Mouse (Mus musculus): Measurements from ENCODE around the gene Tor1aip2. TPM values are rescaled to one million over a fixed set of nuclear protein-coding genes. Genes with fewer than 3 reads are reported as not detected.
"Not testable (repeated sequence)": the region's sequence is repeated elsewhere in the genome, so short reads cannot be mapped to it uniquely, and the experiment has no call there.

Gene Tor1aip2
- polyA plus RNA-seq, 1 experiment from 2014 or later, result 80.6 TPM

GRCm38 (mm10) chr1:156037144-156037583, 2.0 kb downstream of the Tor1aip2 start:
- Histone ChIP-seq H3K4me2 (ENCODE audit: low read depth, low read length) (peak overlapping the region; percentile 89), H3K4me1 (ENCODE audit: control insufficient read depth, insufficient read depth, low read length) (peaks cover 19% of the 10 kb centered on the region), H3K4me3 (ENCODE audit: low read length) (peak overlapping the region; percentile 38), H3K36me3 (ENCODE audit: control insufficient read depth, insufficient read depth) (peaks cover 16% of the 10 kb centered on the region), H3K9ac (ENCODE audit: low read length) (peak overlapping the region; percentile 41), H3K9me3 (replicated peaks; ENCODE audit: control insufficient read depth, low read length) (no peaks in the 10 kb centered on the region), H3K27ac (ENCODE audit: low read length) (peak overlapping the region; percentile 83), H3K27me3 (ENCODE audit: control insufficient read depth, insufficient read depth, low read length) (no peaks in the 10 kb centered on the region)
- WGBS, result 38% methylated on average over 5 of the region's 5 CpGs
- no peak for ATAC-seq (replicated peaks; ENCODE audit: extremely low read depth, insufficient read depth, low FRiP score)

- not testable (repeated sequence) for H3K9ac ChIP-seq (ENCODE audit: low read length); H3K27me3 ChIP-seq (ENCODE audit: control insufficient read depth, insufficient read depth, low read length); H3K4me3 ChIP-seq (ENCODE audit: low read length); H3K36me3 ChIP-seq (ENCODE audit: control insufficient read depth, insufficient read depth); ATAC-seq (replicated peaks; ENCODE audit: extremely low read depth, insufficient read depth, low FRiP score); H3K4me2 ChIP-seq (ENCODE audit: low read depth, low read length); H3K9me3 ChIP-seq (replicated peaks; ENCODE audit: control insufficient read depth, low read length)
- Histone ChIP-seq H3K27ac (ENCODE audit: low read length) (peak overlapping the region; percentile 59; the same call in 1 of the 2 replicates), H3K4me1 (ENCODE audit: control insufficient read depth, insufficient read depth, low read length) (peaks cover 20% of the 10 kb centered on the region)
- WGBS, result 65% methylated on average over 7 of the region's 7 CpGs
Observed at GRCm38 (mm10) chr1:156039989-156040388, 4.8 kb downstream of the Tor1aip2 start.

GRCm38 (mm10) chr1:156040731-156041401, 5.7 kb downstream of the Tor1aip2 start:
- H3K27me3 ChIP-seq (ENCODE audit: control insufficient read depth, insufficient read depth, low read length), result no peaks in the 10 kb centered on the region
- ATAC-seq (replicated peaks; ENCODE audit: extremely low read depth, insufficient read depth, low FRiP score), result peak; percentile 74
- peak overlapping the region; percentile 82 for H3K9ac ChIP-seq (ENCODE audit: low read length)
- peak overlapping the region; percentile 84 for H3K4me3 ChIP-seq (ENCODE audit: low read length)
- H3K36me3 ChIP-seq (ENCODE audit: control insufficient read depth, insufficient read depth), result peaks cover 2% of the 10 kb centered on the region
- no peaks in the 10 kb centered on the region for H3K9me3 ChIP-seq (replicated peaks; ENCODE audit: control insufficient read depth, low read length)
- peak overlapping the region; percentile 59 for H3K4me2 ChIP-seq (ENCODE audit: low read depth, low read length)
- H3K4me1 ChIP-seq (ENCODE audit: control insufficient read depth, insufficient read depth, low read length), result peaks cover 20% of the 10 kb centered on the region
- H3K27ac ChIP-seq (ENCODE audit: low read length), result peak overlapping the region; percentile 65
- under 1% methylated on average over 22 of the region's 22 CpGs for WGBS

GRCm38 (mm10) chr1:156041451-156042241, 6.4 kb downstream of the Tor1aip2 start:
- no peak for ATAC-seq (replicated peaks; ENCODE audit: extremely low read depth, insufficient read depth, low FRiP score)
- Histone ChIP-seq H3K9me3 (replicated peaks; ENCODE audit: control insufficient read depth, low read length) (no peaks in the 10 kb centered on the region), H3K27me3 (ENCODE audit: control insufficient read depth, insufficient read depth, low read length) (no peaks in the 10 kb centered on the region), H3K4me1 (ENCODE audit: control insufficient read depth, insufficient read depth, low read length) (peaks cover 24% of the 10 kb centered on the region), H3K27ac (ENCODE audit: low read length) (no peak overlapping the region), H3K36me3 (ENCODE audit: control insufficient read depth, insufficient read depth) (peaks cover 2% of the 10 kb centered on the region), H3K9ac (ENCODE audit: low read length) (peak overlapping the region; percentile 70), H3K4me2 (ENCODE audit: low read depth, low read length) (peak overlapping the region; percentile 94), H3K4me3 (ENCODE audit: low read length) (peak overlapping the region; percentile 59)
- 23% methylated on average over 7 of the region's 7 CpGs for WGBS

GRCm38 (mm10) chr1:156042481-156042880, 7.3 kb downstream of the Tor1aip2 start:
- H3K27ac ChIP-seq (ENCODE audit: low read length), result no peak overlapping the region

GRCm38 (mm10) chr1:156043027-156043426, 7.8 kb downstream of the Tor1aip2 start:
- 22% methylated on average over 4 of the region's 4 CpGs for WGBS
- H3K4me3 ChIP-seq (ENCODE audit: low read length), result no peak overlapping the region

More at GRCm38 (mm10) chr1:156042481-156042880, 7.3 kb downstream of the Tor1aip2 start:
- no peak for ATAC-seq (replicated peaks; ENCODE audit: extremely low read depth, insufficient read depth, low FRiP score)
- peaks cover 25% of the 10 kb centered on the region for H3K4me1 ChIP-seq (ENCODE audit: control insufficient read depth, insufficient read depth, low read length)
- no peaks in the 10 kb centered on the region for H3K27me3 ChIP-seq (ENCODE audit: control insufficient read depth, insufficient read depth, low read length)
- H3K4me2 ChIP-seq (ENCODE audit: low read depth, low read length), result peak overlapping the region; percentile 94
- H3K9me3 ChIP-seq (replicated peaks; ENCODE audit: control insufficient read depth, low read length), result no peaks in the 10 kb centered on the region
- H3K36me3 ChIP-seq (ENCODE audit: control insufficient read depth, insufficient read depth), result peaks cover 2% of the 10 kb centered on the region
- peak overlapping the region; percentile 59 for H3K4me3 ChIP-seq (ENCODE audit: low read length)
- H3K9ac ChIP-seq (ENCODE audit: low read length), result peak overlapping the region; percentile 70
- WGBS, result 76% methylated on average over 5 of the region's 5 CpGs

GRCm38 (mm10) chr1:156044211-156044611, 9.0 kb downstream of the Tor1aip2 start:
- ATAC-seq (replicated peaks; ENCODE audit: extremely low read depth, insufficient read depth, low FRiP score), result no peak
- no peak overlapping the region for H3K27ac ChIP-seq (ENCODE audit: low read length)
- WGBS, result 62% methylated on average over 5 of the region's 5 CpGs
- no peaks in the 10 kb centered on the region for H3K9me3 ChIP-seq (replicated peaks; ENCODE audit: control insufficient read depth, low read length)
- H3K4me1 ChIP-seq (ENCODE audit: control insufficient read depth, insufficient read depth, low read length), result peaks cover 24% of the 10 kb centered on the region
- H3K36me3 ChIP-seq (ENCODE audit: control insufficient read depth, insufficient read depth), result peaks cover 2% of the 10 kb centered on the region
- no peaks in the 10 kb centered on the region for H3K27me3 ChIP-seq (ENCODE audit: control insufficient read depth, insufficient read depth, low read length)
- H3K4me3 ChIP-seq (ENCODE audit: low read length), result no peak overlapping the region
- H3K9ac ChIP-seq (ENCODE audit: low read length), result no peak overlapping the region
- no peak overlapping the region for H3K4me2 ChIP-seq (ENCODE audit: low read depth, low read length)

More at GRCm38 (mm10) chr1:156043027-156043426, 7.8 kb downstream of the Tor1aip2 start:
- ATAC-seq (replicated peaks; ENCODE audit: extremely low read depth, insufficient read depth, low FRiP score), result no peak
- no peak overlapping the region for H3K9ac ChIP-seq (ENCODE audit: low read length)
- H3K4me1 ChIP-seq (ENCODE audit: control insufficient read depth, insufficient read depth, low read length), result peaks cover 24% of the 10 kb centered on the region
- H3K9me3 ChIP-seq (replicated peaks; ENCODE audit: control insufficient read depth, low read length), result no peaks in the 10 kb centered on the region
- H3K36me3 ChIP-seq (ENCODE audit: control insufficient read depth, insufficient read depth), result peaks cover 2% of the 10 kb centered on the region
- no peak overlapping the region for H3K4me2 ChIP-seq (ENCODE audit: low read depth, low read length)
- H3K27ac ChIP-seq (ENCODE audit: low read length), result no peak overlapping the region
- no peaks in the 10 kb centered on the region for H3K27me3 ChIP-seq (ENCODE audit: control insufficient read depth, insufficient read depth, low read length)

- ATAC-seq (replicated peaks; ENCODE audit: extremely low read depth, insufficient read depth, low FRiP score), result no peak
- no peaks in the 10 kb centered on the region for H3K27me3 ChIP-seq (ENCODE audit: control insufficient read depth, insufficient read depth, low read length)
- H3K36me3 ChIP-seq (ENCODE audit: control insufficient read depth, insufficient read depth), result peaks cover 17% of the 10 kb centered on the region
Observed at GRCm38 (mm10) chr1:156046688-156047087, 11.5 kb downstream of the Tor1aip2 start.

GRCm38 (mm10) chr1:156058207-156058606, 23.0 kb downstream of the Tor1aip2 start:
- H3K27me3 ChIP-seq (ENCODE audit: control insufficient read depth, insufficient read depth, low read length), result no peaks in the 10 kb centered on the region
- 82% methylated on average over 2 of the region's 2 CpGs for WGBS
- no peak overlapping the region for H3K27ac ChIP-seq (ENCODE audit: low read length)
- no peak overlapping the region for H3K4me3 ChIP-seq (ENCODE audit: low read length)
- ATAC-seq (replicated peaks; ENCODE audit: extremely low read depth, insufficient read depth, low FRiP score), result no peak
- peaks cover 29% of the 10 kb centered on the region for H3K36me3 ChIP-seq (ENCODE audit: control insufficient read depth, insufficient read depth)
- H3K4me2 ChIP-seq (ENCODE audit: low read depth, low read length), result no peak overlapping the region
- peaks cover 4% of the 10 kb centered on the region; the same call in 1 of the 2 replicates for H3K4me1 ChIP-seq (ENCODE audit: control insufficient read depth, insufficient read depth, low read length)
- no peak overlapping the region for H3K9ac ChIP-seq (ENCODE audit: low read length)
- no peaks in the 10 kb centered on the region for H3K9me3 ChIP-seq (replicated peaks; ENCODE audit: control insufficient read depth, low read length)

More at GRCm38 (mm10) chr1:156046688-156047087, 11.5 kb downstream of the Tor1aip2 start:
- WGBS, result 76% methylated on average over 3 of the region's 3 CpGs
- no peak overlapping the region for H3K27ac ChIP-seq (ENCODE audit: low read length)
- H3K4me1 ChIP-seq (ENCODE audit: control insufficient read depth, insufficient read depth, low read length), result peaks cover 22% of the 10 kb centered on the region
- no peak overlapping the region for H3K4me3 ChIP-seq (ENCODE audit: low read length)
- H3K9ac ChIP-seq (ENCODE audit: low read length), result no peak overlapping the region
- no peaks in the 10 kb centered on the region for H3K9me3 ChIP-seq (replicated peaks; ENCODE audit: control insufficient read depth, low read length)
- no peak overlapping the region for H3K4me2 ChIP-seq (ENCODE audit: low read depth, low read length)
